ENCODE assay signal across 22 mouse cellular contexts in the genomic region with DNA sequence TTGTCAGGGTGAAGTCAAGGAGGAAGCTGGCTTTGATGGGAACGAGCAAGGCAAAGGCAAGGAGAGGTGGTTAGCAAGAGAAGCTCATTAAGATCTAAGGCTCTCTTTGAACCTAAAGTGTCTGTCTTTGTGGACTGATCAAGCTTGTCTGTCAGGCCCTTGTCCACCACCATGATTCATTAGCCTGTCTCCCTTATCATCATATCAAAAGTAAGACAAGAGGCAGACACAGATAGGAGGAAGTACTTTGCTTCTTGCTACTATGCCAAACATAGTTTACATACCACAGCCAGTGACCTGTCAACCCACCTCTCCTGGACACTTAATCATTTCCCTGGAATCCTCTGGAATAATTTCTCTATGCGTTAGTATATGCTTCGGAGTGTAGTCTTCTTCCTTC.
DNase-seq lines count a peak whose midpoint lies in the region; ATAC-seq lines count a peak whose summit lies in the region.
"Had no signal": no experiment of that assay in that cellular context is flagged by ENCODE, and none has a peak within 500 bp of the region (broad histone marks: within the 10 kb centered on the region; RNA-seq: fewer than 3 reads in every experiment).

No protein-coding gene starts in this region.

- no peak overlapping the region for H3K9ac ChIP-seq in heart, embryonic 16.5 days (ENCODE audit: low read length)
- H3K9ac ChIP-seq: embryonic facial prominence, embryonic 12.5 days; forebrain, embryonic 15.5 days; hindbrain, embryonic 13.5 days had no signal

- 0 out of 2 replicates have a peak, but pooled peaks have one; percentile 11 for ATAC-seq in heart, embryonic 16.5 days (replicated peaks; ENCODE audit: extremely low read depth, insufficient read depth, low FRiP score)
- ATAC-seq: activated CD4-positive, CD25-positive, alpha-beta regulatory T cell, adult 4 months; CD4-positive, CD25-positive, alpha-beta regulatory T cell, adult 4 months; forebrain, embryonic 15.5 days; hindbrain, postnatal 0 days; intestine, embryonic 16.5 days had no signal

- no peaks in the 10 kb centered on the region for H3K36me3 ChIP-seq in heart, embryonic 16.5 days (ENCODE audit: control insufficient read depth, insufficient read depth)
- H3K36me3 ChIP-seq: embryonic facial prominence, embryonic 12.5 days; forebrain, embryonic 15.5 days; G1E; hindbrain, embryonic 13.5 days had no signal

- intact Hi-C loops in heart, postnatal 25 days (cut with DNase I), result loop anchor here (5.0 to 10.0 kb wide), 3 partner anchors 78 to 318 kb away; a partner anchor contains a TSS

- WGBS in heart, embryonic 16.5 days, result 33% methylated on average over 3 of the region's 3 CpGs

- H3K27ac ChIP-seq in heart, embryonic 16.5 days (ENCODE audit: low read length), result peak overlapping the region; percentile 58
- H3K27ac ChIP-seq: embryonic facial prominence, embryonic 12.5 days; forebrain, embryonic 15.5 days; hindbrain, embryonic 13.5 days; hindbrain, postnatal 0 days had no signal

- H3K4me1 ChIP-seq in heart, embryonic 16.5 days (ENCODE audit: control insufficient read depth, insufficient read depth, low read length), result peaks cover 51% of the 10 kb centered on the region
- H3K4me1 ChIP-seq: forebrain, embryonic 15.5 days; hindbrain, embryonic 13.5 days had no signal

- DNase-seq in heart, postnatal 25 days (ENCODE audit: low spot score), result no peak
- peak; percentile 7 to 16 for DNase-seq in kidney, adult 8-10 months
- DNase-seq in kidney, adult 11 months, result no peak
- DNase-seq in 3T3-L1 (ENCODE audit: low read depth, low spot score), result peak; percentile 42
- peak; percentile 46 for DNase-seq in Muller cell, postnatal 12 days (ENCODE audit: inconsistent ontology term)
- DNase-seq in testis, postnatal 10 days (ENCODE audit: low spot score), result no peak
- DNase-seq: adrenal gland, postnatal 14 days; B cell, adult 2 months; cerebellum, adult 11-12 months; cerebellum, adult 9-10 months; cerebellum, postnatal 25 days; gastrocnemius, postnatal 36 days; heart, adult 18-20 months had no signal

- H3K4me2 ChIP-seq in heart, embryonic 16.5 days (ENCODE audit: low read depth, low read length), result 0 out of 2 replicates have a peak overlapping the region, but pooled peaks have one; percentile 1
- H3K4me2 ChIP-seq: embryonic facial prominence, embryonic 12.5 days; forebrain, embryonic 15.5 days; hindbrain, embryonic 13.5 days had no signal

- H3K4me3 ChIP-seq in heart, embryonic 16.5 days (ENCODE audit: low read length), result no peak overlapping the region
- H3K4me3 ChIP-seq: embryonic facial prominence, embryonic 12.5 days; forebrain, embryonic 15.5 days; hindbrain, embryonic 13.5 days had no signal

- H3K9me3 ChIP-seq in heart, embryonic 16.5 days (replicated peaks; ENCODE audit: control insufficient read depth, low read length), result no peaks in the 10 kb centered on the region
- H3K9me3 ChIP-seq: embryonic facial prominence, embryonic 12.5 days; forebrain, embryonic 15.5 days; G1E; hindbrain, embryonic 13.5 days had no signal

- no peaks in the 10 kb centered on the region for H3K27me3 ChIP-seq in heart, embryonic 16.5 days (ENCODE audit: control insufficient read depth, insufficient read depth, low read length)
- H3K27me3 ChIP-seq: embryonic facial prominence, embryonic 12.5 days; forebrain, embryonic 15.5 days; hindbrain, embryonic 13.5 days had no signal

Comparison
In these comparisons a context has a peak if more than half of its experiments do, and no peak if none do; other contexts are left out.
1. DNase-seq: peak in kidney, adult 8-10 months (2 of 2), 3T3-L1 (single experiment) and Muller cell, postnatal 12 days (single experiment); none in heart, postnatal 25 days (single experiment), kidney, adult 11 months (single experiment) and testis, postnatal 10 days (single experiment).